Mouse (Mus musculus) forebrain, embryonic 16.5 days (tissue): ENCODE measurements around the gene Plekhb1. TPM values are rescaled to one million over a fixed set of nuclear protein-coding genes. Genes with fewer than 3 reads are reported as not detected.

Experiments
- ATAC-seq: fragments of 200-750 bp; cut with Nextera tagmentation; 2 replicates; pipeline ENCODE4 v1.8.0; 2017; ENCODE audit warnings: mild to moderate bottlenecking, moderate library complexity
- H3K27ac ChIP-seq: fragments of 300-500 bp; sonication (generic); 2 replicates; pipeline ENCODE4 v1.5.1; 2014; ENCODE audit warnings: low read length, control low read depth
- H3K27me3 ChIP-seq: fragments of 300-500 bp; sonication (generic); replicated peaks from 2 replicates; pipeline ENCODE4 v1.6.1; 2014; ENCODE audit warnings: low read length; ENCODE audit not compliant: control insufficient read depth, insufficient read depth
- H3K36me3 ChIP-seq: fragments of 300-500 bp; sonication (generic); 2 replicates; pipeline ENCODE4 v1.6.1; 2014; ENCODE audit not compliant: control insufficient read depth, insufficient read depth
- H3K4me1 ChIP-seq: fragments of 300-500 bp; sonication (generic); replicated peaks from 2 replicates; pipeline ENCODE4 v1.6.1; 2014; ENCODE audit warnings: low read length; ENCODE audit not compliant: control insufficient read depth, insufficient read depth
- H3K4me2 ChIP-seq: fragments of 300-500 bp; sonication (generic); 2 replicates; pipeline ENCODE4 v1.6.1; 2014; ENCODE audit warnings: mild to moderate bottlenecking, low read length, control low read depth
- H3K4me3 ChIP-seq: fragments of 300-500 bp; sonication (generic); replicated peaks from 2 replicates; pipeline ENCODE4 v1.5.1; 2014; ENCODE audit warnings: mild to moderate bottlenecking, low read length, control low read depth
- H3K9ac ChIP-seq: fragments of 300-500 bp; sonication (generic); replicated peaks from 2 replicates; pipeline ENCODE4 v1.6.1; 2014; ENCODE audit warnings: low read depth, low read length, control low read depth
- H3K9me3 ChIP-seq: fragments of 300-500 bp; sonication (generic); 2 replicates; pipeline ENCODE4 v1.6.1; 2016; ENCODE audit warnings: low read length; ENCODE audit not compliant: control insufficient read depth
- WGBS: fragments of 180-500 bp; shearing (Covaris S2); extraction: QIAGEN DNeasy Blood & Tissue Kit; methylation state at CpG from one replicate; pipeline ENCODE4 v1.1.7; 2014; 5-methylcytosine and 5-hydroxymethylcytosine counted together
- polyA plus RNA-seq: library from polyadenylated mRNA; unstranded; fragments of >200 nt; fragmentation: Nextera tagmentation; extraction: Ambion mirVana; gene quantifications from 2 replicates; pipeline ENCODE4 v1.2.1, GENCODE M21; 2015

The Plekhb1 gene
- polyA plus RNA-seq, 1 experiment from 2014 or later, result 7.1 TPM

DNA sequence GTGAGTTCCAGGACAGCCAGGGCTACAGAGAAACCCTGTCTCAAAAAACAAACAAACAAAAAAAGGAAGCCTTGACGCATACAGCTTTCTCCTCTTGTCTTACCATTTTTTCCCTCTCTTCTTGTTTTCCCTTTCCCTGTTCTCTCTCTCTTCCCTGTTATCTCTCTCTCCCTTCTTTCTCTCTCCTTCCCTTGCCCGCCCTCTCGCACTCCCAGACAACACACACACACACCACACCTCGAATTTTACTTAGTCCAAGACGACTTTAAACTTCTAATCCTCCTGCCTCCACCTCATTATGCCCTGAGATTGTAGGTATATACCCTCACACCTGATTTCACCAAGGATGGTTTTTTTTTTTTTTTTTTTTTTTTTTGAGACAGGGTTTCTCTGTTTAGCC, 21.9 kb upstream of the Plekhb1 start:
- no peaks in the 10 kb centered on the region for H3K36me3 ChIP-seq
- no peak overlapping the region for H3K4me2 ChIP-seq
- H3K9ac ChIP-seq, result no peak overlapping the region
- WGBS, result 71% methylated on average over 5 of the region's 5 CpGs
- H3K27me3 ChIP-seq, result no peaks in the 10 kb centered on the region
- no peak overlapping the region for H3K27ac ChIP-seq
- H3K4me3 ChIP-seq, result no peak overlapping the region
- H3K9me3 ChIP-seq, result no peaks in the 10 kb centered on the region
- ATAC-seq, result no peak
- H3K4me1 ChIP-seq, result no peaks in the 10 kb centered on the region; the same call in 1 of the 2 replicates

- 24% methylated on average over 1 of the region's 1 CpGs for WGBS
- no peak for ATAC-seq
Observed at GRCm38 (mm10) chr7:100683241-100683640, 21.0 kb upstream of the Plekhb1 start.

GRCm38 (mm10) chr7:100681132-100681531, 18.9 kb upstream of the Plekhb1 start:
- Histone ChIP-seq H3K4me3 (no peak overlapping the region), H3K27ac (no peak overlapping the region), H3K4me1 (no peaks in the 10 kb centered on the region; the same call in 1 of the 2 replicates), H3K9me3 (no peaks in the 10 kb centered on the region), H3K4me2 (no peak overlapping the region), H3K27me3 (no peaks in the 10 kb centered on the region), H3K36me3 (no peaks in the 10 kb centered on the region), H3K9ac (no peak overlapping the region)
- 52% methylated on average over 5 of the region's 5 CpGs for WGBS
- ATAC-seq, result no peak

More at GRCm38 (mm10) chr7:100683241-100683640, 21.0 kb upstream of the Plekhb1 start:
- Histone ChIP-seq H3K9me3 (no peaks in the 10 kb centered on the region), H3K4me3 (no peak overlapping the region), H3K4me1 (no peaks in the 10 kb centered on the region; the same call in 1 of the 2 replicates), H3K9ac (no peak overlapping the region), H3K36me3 (no peaks in the 10 kb centered on the region), H3K27me3 (no peaks in the 10 kb centered on the region), H3K4me2 (no peak overlapping the region), H3K27ac (no peak overlapping the region)

DNA sequence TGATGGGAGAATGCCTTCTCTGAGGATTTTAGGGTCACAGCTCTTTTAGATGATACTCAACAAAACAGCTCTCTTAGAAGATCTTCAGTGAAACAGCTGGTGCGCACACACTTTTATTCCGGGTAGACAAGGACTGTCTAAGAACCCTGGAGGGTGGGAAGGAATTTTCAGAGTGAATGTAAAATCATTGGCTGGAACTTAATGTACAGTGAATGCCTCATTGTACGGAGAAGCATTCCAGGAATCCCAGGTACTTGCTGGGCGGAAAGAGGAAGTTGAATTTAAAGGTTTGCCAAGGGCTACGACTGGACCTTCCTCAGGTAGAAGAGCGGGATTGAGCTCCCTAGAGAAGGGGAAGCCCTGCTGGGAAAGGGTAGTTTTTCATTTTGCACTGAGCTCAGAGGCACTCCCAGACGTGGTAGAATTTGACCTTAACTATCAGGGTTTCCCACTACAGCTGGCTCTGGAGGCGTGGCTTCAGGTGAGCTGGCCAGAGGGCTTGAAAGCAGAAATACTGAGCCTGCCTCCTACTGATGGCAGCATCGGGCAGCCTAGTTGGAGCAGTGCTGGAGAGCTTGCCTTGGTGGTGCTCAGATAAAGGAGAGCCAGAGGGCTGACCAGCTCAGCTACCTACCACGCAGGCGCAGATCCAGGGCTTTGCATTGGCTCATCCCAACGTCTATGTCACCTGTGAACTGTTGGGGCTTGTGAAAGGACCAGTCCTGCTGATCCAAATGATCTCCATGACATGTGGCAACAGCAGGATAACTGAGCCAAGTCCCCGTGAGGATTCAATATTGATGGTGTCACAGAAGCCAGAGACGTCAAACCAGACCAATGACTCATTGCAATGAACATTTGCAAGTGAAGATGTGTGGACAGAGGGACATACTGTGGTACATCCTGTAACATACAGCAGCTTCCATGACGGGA, 17.0 kb upstream of the Plekhb1 start:
- WGBS, result 68% methylated on average over 15 of the region's 15 CpGs

GRCm38 (mm10) chr7:100678052-100678451, 15.8 kb upstream of the Plekhb1 start:
- 84% methylated on average over 5 of the region's 5 CpGs for WGBS
- no peak overlapping the region for H3K4me3 ChIP-seq
- H3K27me3 ChIP-seq, result no peaks in the 10 kb centered on the region
- H3K27ac ChIP-seq, result no peak overlapping the region
- no peaks in the 10 kb centered on the region for H3K9me3 ChIP-seq
- H3K9ac ChIP-seq, result no peak overlapping the region
- no peak for ATAC-seq
- H3K4me1 ChIP-seq, result no peaks in the 10 kb centered on the region; the same call in 1 of the 2 replicates
- H3K4me2 ChIP-seq, result no peak overlapping the region
- H3K36me3 ChIP-seq, result no peaks in the 10 kb centered on the region

More for the DNA sequence above, 17.0 kb upstream of the Plekhb1 start:
- ATAC-seq, result no peak
- no peak overlapping the region for H3K4me3 ChIP-seq
- H3K9me3 ChIP-seq, result no peaks in the 10 kb centered on the region
- no peak overlapping the region for H3K4me2 ChIP-seq
- no peak overlapping the region for H3K27ac ChIP-seq
- no peak overlapping the region for H3K9ac ChIP-seq
- H3K27me3 ChIP-seq, result no peaks in the 10 kb centered on the region
- H3K36me3 ChIP-seq, result no peaks in the 10 kb centered on the region
- H3K4me1 ChIP-seq, result no peaks in the 10 kb centered on the region; the same call in 1 of the 2 replicates

GRCm38 (mm10) chr7:100674941-100675340, 12.7 kb upstream of the Plekhb1 start:
- Histone ChIP-seq H3K4me3 (no peak overlapping the region), H3K27me3 (no peaks in the 10 kb centered on the region), H3K9ac (no peak overlapping the region), H3K4me1 (no peaks in the 10 kb centered on the region), H3K4me2 (no peak overlapping the region), H3K9me3 (no peaks in the 10 kb centered on the region), H3K27ac (no peak overlapping the region), H3K36me3 (no peaks in the 10 kb centered on the region)
- 87% methylated on average over 2 of the region's 2 CpGs for WGBS
- ATAC-seq, result no peak

- WGBS, result 72% methylated on average over 7 of the region's 7 CpGs
- Histone ChIP-seq H3K4me1 (no peaks in the 10 kb centered on the region), H3K27ac (no peak overlapping the region), H3K4me2 (no peak overlapping the region), H3K4me3 (no peak overlapping the region), H3K36me3 (no peaks in the 10 kb centered on the region), H3K27me3 (no peaks in the 10 kb centered on the region), H3K9ac (no peak overlapping the region), H3K9me3 (no peaks in the 10 kb centered on the region)
- no peak for ATAC-seq
Observed at GRCm38 (mm10) chr7:100673452-100673851, 11.2 kb upstream of the Plekhb1 start.

- no peak overlapping the region for H3K4me3 ChIP-seq
- no peaks in the 10 kb centered on the region for H3K27me3 ChIP-seq
- H3K9ac ChIP-seq, result no peak overlapping the region
- H3K9me3 ChIP-seq, result no peaks in the 10 kb centered on the region
- WGBS, result 89% methylated on average over 5 of the region's 5 CpGs
- no peaks in the 10 kb centered on the region for H3K4me1 ChIP-seq
- H3K36me3 ChIP-seq, result no peaks in the 10 kb centered on the region
- H3K4me2 ChIP-seq, result no peak overlapping the region
- H3K27ac ChIP-seq, result no peak overlapping the region
- no peak for ATAC-seq
Observed at GRCm38 (mm10) chr7:100670646-100671045, 8.4 kb upstream of the Plekhb1 start.

- H3K4me3 ChIP-seq, result no peak overlapping the region
- H3K27me3 ChIP-seq, result no peaks in the 10 kb centered on the region
- peak; percentile 23; the same call in 1 of the 2 replicates for ATAC-seq
- H3K9ac ChIP-seq, result no peak overlapping the region; the same call in 1 of the 2 replicates
- H3K9me3 ChIP-seq, result no peaks in the 10 kb centered on the region
- no peak overlapping the region; the same call in 1 of the 2 replicates for H3K27ac ChIP-seq
- WGBS, result 63% methylated on average over 11 of the region's 11 CpGs
- no peaks in the 10 kb centered on the region for H3K36me3 ChIP-seq
- H3K4me1 ChIP-seq, result peaks cover 10% of the 10 kb centered on the region
- peak overlapping the region; percentile 46 for H3K4me2 ChIP-seq
Observed at GRCm38 (mm10) chr7:100663729-100664304, 1.6 kb upstream of the Plekhb1 start.
